Mouse (Mus musculus): ENCODE results near the gene Dpf1. TPM values are rescaled to one million over a fixed set of nuclear protein-coding genes. Genes with fewer than 3 reads are reported as not detected.

Dpf1 gene
- total RNA-seq (2021): 100 to 1,000 TPM; 114 to 128 TPM
- long read RNA-seq, experiment 1, transcript Dpf1-201 (12 exons, 2,309 nt): major isoform, 17 of 53 reads
- long read RNA-seq, experiment 1, transcript Dpf1-202 (12 exons, 1,574 nt): minor isoform, 9 of 53 reads
- long read RNA-seq, experiment 1, partial matches to known transcripts: 6 of 53 reads
- long read RNA-seq, experiment 1, other reads (novel, unspliced or antisense): 18 of 53 reads
- long read RNA-seq, experiment 2, transcript Dpf1-202 (12 exons, 1,574 nt): major isoform, 8 of 46 reads
- long read RNA-seq, experiment 2, transcript Dpf1-201 (12 exons, 2,309 nt): minor isoform, 6 of 46 reads
- long read RNA-seq, experiment 2, partial matches to known transcripts: 6 of 46 reads
- long read RNA-seq, experiment 2, other reads (novel, unspliced or antisense): 23 of 46 reads

DNA sequence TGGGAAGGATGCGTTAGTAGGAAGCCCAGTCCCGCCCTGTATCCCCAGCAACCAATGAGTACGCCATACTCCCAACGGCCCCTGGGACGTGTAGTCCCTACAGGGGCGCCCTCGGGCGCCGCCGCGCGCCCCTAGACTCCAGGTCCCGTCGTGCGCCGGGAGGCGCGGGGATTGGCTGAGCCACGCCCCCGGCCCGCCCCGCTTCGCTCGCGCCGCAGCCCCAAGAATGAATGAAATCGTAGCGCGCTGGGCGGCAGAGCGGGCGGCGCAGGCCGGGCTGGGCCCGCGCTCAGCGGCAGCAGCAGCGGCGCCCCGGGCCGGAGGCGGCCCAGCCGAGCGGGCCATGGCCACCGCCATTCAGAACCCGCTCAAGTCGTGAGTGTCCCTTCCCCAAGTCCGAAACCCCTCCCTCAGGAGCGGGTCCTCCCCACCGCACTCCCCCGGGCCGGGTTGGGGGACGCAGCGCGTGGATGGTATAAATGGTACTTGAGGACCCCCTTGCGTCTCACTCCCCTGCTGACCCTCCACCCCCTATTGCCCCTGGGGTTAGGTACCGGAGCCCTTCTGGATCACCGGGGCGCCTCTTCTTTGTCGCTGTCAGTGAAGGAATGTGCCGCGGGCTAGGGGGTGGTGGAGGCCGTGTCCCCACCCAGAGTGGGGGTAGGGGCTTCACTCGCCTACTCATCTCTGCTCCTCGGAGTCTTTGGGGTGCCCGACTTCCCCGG lies at the start of gene Dpf1:
TSS of gene Dpf1 (plus strand) at position 214 of the 725 bp plus-strand sequence.
- intact Hi-C loops (cut with DNase I): loop anchor here (2.0 to 5.0 kb wide), 2 partner anchors 177 to 219 kb away; partner anchors contain the start of gene Ryr1
- peak; percentile 32 for TF ChIP-seq CTCF (IDR thresholded peaks at IDR 0.05)
- peak within 1 kb of the TSS; percentile 77 for H3K27ac ChIP-seq
- peak within 1 kb of the TSS; percentile 77 for H3K4me3 ChIP-seq
- DNase-seq (ENCODE audit: extremely low spot score in 1 of 2, low spot score in 2 of 2): peak; percentile 90 to 93

DNA sequence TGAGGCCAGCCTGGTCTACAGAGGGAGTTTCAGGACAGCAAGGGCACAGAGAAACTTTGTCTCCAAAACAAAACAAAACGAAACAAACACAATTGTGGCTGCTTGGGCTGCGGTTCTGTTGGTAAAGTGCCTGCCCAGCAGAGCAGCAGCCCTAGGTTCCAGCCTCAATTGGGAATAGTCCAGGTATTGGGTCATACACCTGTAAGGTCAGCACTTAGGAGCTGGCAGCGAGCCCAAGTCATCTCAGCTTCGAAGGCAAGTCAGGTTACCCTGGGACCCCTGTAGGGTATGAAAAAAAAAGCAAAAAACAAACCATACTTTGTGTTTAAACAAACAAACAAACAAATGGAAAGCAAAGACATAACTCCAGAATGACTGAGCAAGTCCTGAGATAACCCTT lies 47.9 kb upstream of the Dpf1 start:
- no peak overlapping the region for H3K4me3 ChIP-seq
- intact Hi-C loops (cut with DNase I): no loop called here
- TF ChIP-seq CTCF (IDR thresholded peaks at IDR 0.05): no peak
- no peak overlapping the region for H3K27ac ChIP-seq
- no peak for DNase-seq (ENCODE audit: extremely low spot score in 1 of 2, low spot score in 2 of 2)

DNA sequence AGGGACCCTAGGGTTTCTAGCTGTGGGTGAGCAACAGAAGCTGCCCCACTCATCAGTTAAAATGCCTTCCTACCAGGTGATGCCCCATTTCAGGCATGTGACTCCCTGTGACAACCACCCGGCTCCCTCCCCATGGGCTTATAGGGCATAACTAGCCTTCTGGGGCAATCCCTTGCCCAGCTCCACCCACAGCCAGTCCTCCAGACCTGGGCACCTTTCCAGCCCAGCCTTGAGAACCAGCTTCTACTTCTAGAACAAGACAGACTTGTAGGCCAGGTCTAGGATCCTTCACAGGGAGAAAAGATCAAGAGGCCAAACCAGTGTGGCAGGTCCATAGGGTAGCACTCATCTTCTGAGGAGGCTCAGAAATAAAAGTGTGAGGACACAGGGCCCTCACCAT lies 46.4 kb upstream of the Dpf1 start:
- no peak for DNase-seq (ENCODE audit: extremely low spot score in 1 of 2, low spot score in 2 of 2)
- intact Hi-C loops (cut with DNase I): no loop called here
- H3K27ac ChIP-seq: no peak overlapping the region
- no peak for TF ChIP-seq CTCF (IDR thresholded peaks at IDR 0.05)
- no peak overlapping the region for H3K4me3 ChIP-seq

DNA sequence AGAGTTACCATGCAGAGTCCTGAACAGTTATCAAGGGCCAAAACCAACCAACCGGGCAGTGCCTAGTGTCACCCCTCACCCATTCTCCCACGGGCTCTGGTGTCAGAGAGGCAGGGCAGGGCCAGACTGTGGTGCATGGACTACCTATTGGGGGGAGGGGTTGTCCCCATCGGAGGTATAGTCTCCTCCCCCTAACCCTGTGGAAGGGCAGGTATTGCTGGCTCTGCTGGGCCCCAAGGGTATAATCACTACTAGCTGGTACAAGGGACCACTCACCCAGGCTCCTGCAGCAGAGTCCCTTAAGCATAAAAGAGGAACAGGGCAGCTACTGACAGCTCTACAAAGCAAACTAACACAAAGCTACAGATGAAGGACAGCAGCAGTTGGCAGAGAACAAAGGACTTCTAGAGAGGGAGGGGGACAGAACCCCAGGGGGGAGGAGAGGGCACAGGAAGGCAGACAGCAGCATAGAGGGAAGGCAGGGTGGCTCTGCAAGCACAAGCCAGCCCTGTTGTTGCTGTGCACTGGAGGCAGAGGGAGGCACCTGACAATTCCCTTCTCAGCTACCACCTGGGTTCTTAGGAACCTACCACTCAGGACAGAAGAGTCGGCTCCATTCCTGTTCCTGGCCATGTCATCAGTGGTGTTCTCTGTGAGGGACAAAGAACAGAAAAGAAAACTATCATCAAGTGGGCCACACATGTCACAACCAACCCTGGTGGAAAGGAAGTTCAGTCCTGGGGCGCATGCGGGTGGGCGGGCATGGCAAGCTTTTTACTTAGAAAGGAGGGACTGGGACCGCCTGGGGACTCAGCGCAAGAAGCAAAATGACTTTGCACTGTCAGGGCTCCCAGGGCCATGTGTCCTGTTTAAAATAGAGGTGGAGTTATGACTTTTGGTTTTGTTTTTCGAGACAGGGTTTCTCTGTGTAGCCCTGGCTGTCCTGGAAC lies 43.7 kb upstream of the Dpf1 start:
- Histone ChIP-seq H3K27ac (no peak overlapping the region), H3K4me3 (no peak overlapping the region)
- no peak for TF ChIP-seq CTCF (IDR thresholded peaks at IDR 0.05)
- no peak for DNase-seq (ENCODE audit: extremely low spot score in 1 of 2, low spot score in 2 of 2)
- intact Hi-C loops (cut with DNase I): no loop called here

DNA sequence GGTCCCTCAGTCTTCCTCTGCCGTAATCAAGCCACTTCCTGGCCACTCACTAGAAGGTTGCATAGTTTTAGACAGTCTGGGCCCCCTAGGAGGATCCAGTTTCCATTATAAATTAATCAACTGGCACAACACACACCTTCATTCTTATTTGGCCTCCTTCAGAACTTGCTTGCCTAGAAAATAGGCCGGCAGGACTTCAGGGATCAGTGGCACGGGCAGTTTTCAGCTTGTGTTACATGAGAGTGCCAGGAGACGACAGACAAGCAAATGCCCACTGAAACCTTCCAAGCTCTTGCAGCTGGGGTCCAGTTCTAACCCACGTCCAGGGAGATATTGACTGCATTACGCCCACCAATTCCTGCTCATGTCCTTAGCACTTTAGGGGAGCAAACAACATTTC lies 41.6 kb upstream of the Dpf1 start:
- TF ChIP-seq CTCF (IDR thresholded peaks at IDR 0.05): no peak
- Histone ChIP-seq H3K4me3 (no peak overlapping the region), H3K27ac (no peak overlapping the region)
- DNase-seq (ENCODE audit: extremely low spot score in 1 of 2, low spot score in 2 of 2): no peak
- intact Hi-C loops (cut with DNase I): no loop called here

DNA sequence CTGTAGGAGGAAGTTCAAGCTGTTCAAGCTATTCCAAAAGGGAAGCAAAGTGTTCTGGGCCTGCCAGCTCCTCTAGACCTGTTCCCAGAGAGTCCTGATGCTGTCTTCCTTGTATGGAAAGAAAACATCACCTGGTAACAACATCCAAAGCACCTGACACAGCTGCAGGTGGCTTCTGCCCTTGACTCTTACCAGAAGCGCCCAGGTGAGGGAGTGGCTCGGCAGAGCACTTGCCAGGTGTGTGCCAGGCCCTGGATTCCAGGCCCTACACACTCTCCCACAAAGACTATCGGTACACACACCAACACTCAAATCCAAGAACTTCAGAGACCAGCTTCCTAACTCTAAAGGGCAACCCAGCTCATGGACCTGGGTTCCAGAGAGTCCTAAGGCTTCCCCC lies 39.9 kb upstream of the Dpf1 start:
- intact Hi-C loops (cut with DNase I): no loop called here
- no peak overlapping the region for H3K27ac ChIP-seq
- TF ChIP-seq CTCF (IDR thresholded peaks at IDR 0.05): no peak
- H3K4me3 ChIP-seq: no peak overlapping the region
- no peak for DNase-seq (ENCODE audit: extremely low spot score in 1 of 2, low spot score in 2 of 2)

DNA sequence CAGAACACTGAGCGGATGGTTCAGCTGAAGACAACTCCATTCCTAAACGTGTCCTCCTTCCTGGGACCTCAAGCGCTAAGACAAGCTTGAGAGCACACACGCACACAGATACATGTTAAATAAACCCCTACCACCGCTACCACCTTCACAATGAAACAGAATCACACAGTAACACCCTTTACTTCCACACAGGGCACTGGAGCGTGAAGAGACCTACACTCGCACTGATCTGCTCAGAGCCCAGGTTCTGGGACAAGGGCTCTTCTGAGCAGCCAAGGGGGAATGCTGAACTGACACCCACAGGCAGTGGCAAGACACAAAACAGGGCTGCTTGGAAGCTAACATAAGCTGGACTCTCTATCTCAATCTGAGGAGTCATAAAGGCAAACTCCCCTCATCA lies 38.1 kb upstream of the Dpf1 start:
- intact Hi-C loops (cut with DNase I): no loop called here
- TF ChIP-seq CTCF (IDR thresholded peaks at IDR 0.05): no peak
- no peak overlapping the region for H3K4me3 ChIP-seq
- H3K27ac ChIP-seq: no peak overlapping the region
- no peak for DNase-seq (ENCODE audit: extremely low spot score in 1 of 2, low spot score in 2 of 2)

DNA sequence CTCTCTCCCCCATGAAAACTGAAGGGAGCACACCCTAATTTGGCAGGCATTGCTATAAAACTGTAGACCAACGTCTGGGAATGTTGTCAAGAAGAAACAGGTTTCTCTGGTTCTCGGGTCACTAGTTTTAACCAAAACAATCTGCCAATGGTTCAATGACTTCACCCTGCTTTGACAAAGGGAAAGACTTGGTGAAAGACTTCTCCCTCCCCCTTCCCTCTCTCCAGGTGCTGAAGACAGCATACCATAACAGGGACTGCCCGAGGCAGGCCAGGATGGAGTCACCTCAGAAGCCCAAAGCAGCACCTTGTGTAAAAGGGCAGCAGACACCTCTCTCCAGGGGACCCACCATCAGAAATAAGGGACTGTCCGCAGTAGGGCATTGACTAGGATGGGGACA lies 36.8 kb upstream of the Dpf1 start:
- intact Hi-C loops (cut with DNase I): no loop called here

DNA sequence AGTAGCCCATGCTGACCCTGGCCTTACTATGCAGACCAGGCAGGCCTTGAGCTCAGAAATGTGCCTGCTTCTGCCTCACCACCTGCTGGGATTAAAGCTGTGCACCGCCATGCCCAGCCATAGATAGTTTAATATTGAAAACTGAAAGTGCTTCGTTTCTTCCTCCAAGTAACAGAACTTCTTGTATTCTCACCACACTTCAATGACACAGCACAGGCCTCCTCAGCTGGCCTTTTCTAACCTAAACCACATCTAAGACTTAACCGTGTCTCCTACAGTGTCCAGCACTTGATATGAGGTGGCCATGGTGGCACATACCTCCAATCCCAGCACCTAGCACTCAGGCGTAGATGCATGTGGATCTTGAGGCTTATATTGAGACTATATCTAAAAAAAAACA lies 33.3 kb upstream of the Dpf1 start:
- no peak for DNase-seq (ENCODE audit: extremely low spot score in 1 of 2, low spot score in 2 of 2)
- no peak overlapping the region for H3K4me3 ChIP-seq
- intact Hi-C loops (cut with DNase I): no loop called here
- TF ChIP-seq CTCF (IDR thresholded peaks at IDR 0.05): no peak
- no peak overlapping the region for H3K27ac ChIP-seq

More for the DNA sequence above, 36.8 kb upstream of the Dpf1 start:
- no peak overlapping the region for H3K4me3 ChIP-seq
- no peak for TF ChIP-seq CTCF (IDR thresholded peaks at IDR 0.05)
- no peak for DNase-seq (ENCODE audit: extremely low spot score in 1 of 2, low spot score in 2 of 2)
- H3K27ac ChIP-seq: no peak overlapping the region

DNA sequence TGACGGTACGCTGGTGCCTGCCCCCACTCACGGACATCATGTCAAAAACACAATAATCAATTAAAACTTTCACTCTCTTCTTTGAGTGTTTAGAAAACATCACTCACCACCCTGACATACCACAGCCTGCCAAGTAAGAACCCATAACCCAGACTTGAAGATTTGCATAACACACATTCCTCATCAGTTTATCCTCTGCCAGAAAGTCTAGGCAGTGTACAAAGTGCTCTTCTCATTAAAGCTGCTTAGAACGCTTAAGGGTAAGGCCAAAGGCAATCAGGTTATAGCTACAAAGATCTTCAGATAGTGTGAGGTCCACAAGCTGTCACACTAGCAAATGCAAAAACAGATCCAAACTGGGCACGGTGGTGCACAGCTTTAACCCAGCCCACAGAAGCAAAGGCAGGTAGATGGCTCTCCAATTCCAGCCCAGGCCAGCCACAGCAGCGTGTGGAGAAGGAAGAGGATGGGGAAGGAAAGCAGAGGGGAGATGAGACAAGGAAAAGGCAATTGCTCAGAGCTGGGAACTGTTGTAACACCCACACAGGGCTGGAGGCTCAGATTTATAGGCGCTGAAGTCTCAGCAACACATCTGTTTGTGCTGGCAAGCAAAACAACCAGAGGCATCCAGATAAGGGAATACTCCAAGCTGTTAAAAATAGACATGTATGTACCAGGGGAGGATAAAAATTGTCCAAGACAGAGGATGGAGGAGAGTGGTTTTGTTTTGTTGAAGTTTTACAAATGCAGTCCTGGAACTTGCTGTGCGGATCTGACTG lies 31.9 kb upstream of the Dpf1 start:
- H3K27ac ChIP-seq: no peak overlapping the region
- H3K4me3 ChIP-seq: no peak overlapping the region
- DNase-seq (ENCODE audit: extremely low spot score in 1 of 2, low spot score in 2 of 2): no peak
- intact Hi-C loops (cut with DNase I): no loop called here
- no peak for TF ChIP-seq CTCF (IDR thresholded peaks at IDR 0.05)

DNA sequence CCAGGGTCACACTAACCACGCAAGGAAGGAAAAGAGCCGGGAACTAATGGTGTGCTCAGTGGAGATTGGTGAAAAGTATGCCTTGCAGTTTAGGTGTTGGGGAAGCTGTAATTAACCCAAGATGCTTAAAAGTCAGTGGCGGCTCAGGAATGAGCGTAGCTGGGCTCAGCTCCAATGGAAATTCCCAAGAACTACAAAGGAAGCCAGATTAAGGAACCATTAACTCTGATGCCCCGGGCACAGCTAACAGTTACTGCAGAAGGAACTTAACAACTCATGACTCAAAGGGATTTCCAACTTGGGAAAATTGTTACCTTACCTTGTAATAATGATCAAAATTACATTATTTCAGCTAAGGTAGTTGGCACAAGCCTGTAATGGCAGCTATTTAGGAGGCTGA lies 27.0 kb upstream of the Dpf1 start:
- no peak overlapping the region for H3K4me3 ChIP-seq
- TF ChIP-seq CTCF (IDR thresholded peaks at IDR 0.05): no peak
- H3K27ac ChIP-seq: no peak overlapping the region
- intact Hi-C loops (cut with DNase I): no loop called here
- no peak for DNase-seq (ENCODE audit: extremely low spot score in 1 of 2, low spot score in 2 of 2)

Measured in left cerebral cortex, adult 2 months (tissue).